Mouse (Mus musculus) olfactory bulb, adult 2 months (tissue): ENCODE results near the gene Ppp1r15b. TPM values are rescaled to one million over a fixed set of nuclear protein-coding genes. Genes with fewer than 3 reads are reported as not detected.

Source experiments
- H3K27ac ChIP-seq: fragments of 200-500 bp; 2 replicates; pipeline ENCODE4 v1.5.1; 2012; ENCODE audit warnings: low read depth, low read length; ENCODE audit not compliant: insufficient read depth
- H3K4me1 ChIP-seq: fragments of 200-500 bp; 2 replicates; pipeline ENCODE4 v1.6.1; 2012; ENCODE audit warnings: low read length; ENCODE audit not compliant: control insufficient read depth, insufficient read depth
- H3K4me3 ChIP-seq: fragments of 200-500 bp; 2 replicates; pipeline ENCODE4 v1.5.1; 2012; ENCODE audit warnings: mild to moderate bottlenecking, low read depth, low read length, moderate library complexity; ENCODE audit not compliant: insufficient read depth
- CTCF ChIP-seq: fragments of 200-500 bp; IDR thresholded peaks from 2 replicates; pipeline ENCODE4 v1.5.1; 2012; ENCODE audit warnings: low read depth, mild to moderate bottlenecking, low read length, moderate library complexity; ENCODE audit not compliant: insufficient read depth
- POLR2A ChIP-seq: fragments of 200-500 bp; IDR thresholded peaks from 2 replicates; pipeline ENCODE4 v1.6.1; 2012; ENCODE audit warnings: mild to moderate bottlenecking, low read depth, low read length, moderate library complexity; ENCODE audit not compliant: insufficient read depth
- WGBS: fragments of 180-500 bp; shearing (Covaris S2); methylation state at CpG from one replicate; pipeline ENCODE4 v1.1.7; 2018; 5-methylcytosine and 5-hydroxymethylcytosine counted together
- polyA plus RNA-seq: library from polyadenylated mRNA; stranded (reverse); fragments of >200 nt; gene quantifications from 2 replicates; pipeline ENCODE4 v1.2.4, GENCODE M21; 2012; ENCODE audit warnings: low replicate concordance; ENCODE audit not compliant: missing spikeins, insufficient read depth, insufficient read length

The Ppp1r15b gene
- polyA plus RNA-seq, 1 experiment = not detected

- 46% methylated on average over 11 of the region's 11 CpGs for WGBS
- H3K27ac ChIP-seq = no peak overlapping the region
- H3K4me3 ChIP-seq = no peak overlapping the region
- H3K4me1 ChIP-seq = peaks cover 47% of the 10 kb centered on the region
- TF ChIP-seq CTCF (no peak), POLR2A (no peak)
Observed at GRCm38 (mm10) chr1:133178732-133179440, 47.9 kb downstream of the Ppp1r15b start.

GRCm38 (mm10) chr1:133181072-133182015 is 50.4 kb downstream of the Ppp1r15b start:
- Histone ChIP-seq H3K4me1 (peaks cover 34% of the 10 kb centered on the region), H3K4me3 (peak overlapping the region; percentile 56), H3K27ac (no peak overlapping the region; the same call in 1 of the 2 replicates)
- 1% methylated on average over 31 of the region's 31 CpGs for WGBS
- TF ChIP-seq CTCF (peak; percentile 97), POLR2A (no peak; the same call in 1 of the 2 replicates)

GRCm38 (mm10) chr1:133182016-133182705 is 51.2 kb downstream of the Ppp1r15b start:
- no peak overlapping the region for H3K27ac ChIP-seq
- peak overlapping the region; percentile 56 for H3K4me3 ChIP-seq
- H3K4me1 ChIP-seq = peaks cover 31% of the 10 kb centered on the region
- TF ChIP-seq POLR2A (no peak), CTCF (no peak)
- under 1% methylated on average over 25 of the region's 25 CpGs for WGBS

GRCm38 (mm10) chr1:133182706-133183095 is 51.8 kb downstream of the Ppp1r15b start:
- peak overlapping the region; percentile 56 for H3K4me3 ChIP-seq
- 3% methylated on average over 16 of the region's 16 CpGs for WGBS
- no peak for TF ChIP-seq CTCF
- no peak for TF ChIP-seq POLR2A
- peaks cover 35% of the 10 kb centered on the region for H3K4me1 ChIP-seq
- no peak overlapping the region for H3K27ac ChIP-seq

- TF ChIP-seq POLR2A = no peak
- no peak for TF ChIP-seq CTCF
Observed at GRCm38 (mm10) chr1:133183141-133183925, 52.4 kb downstream of the Ppp1r15b start.

GRCm38 (mm10) chr1:133187948-133188680 is 57.2 kb downstream of the Ppp1r15b start:
- Histone ChIP-seq H3K27ac (no peak overlapping the region), H3K4me3 (no peak overlapping the region), H3K4me1 (peaks cover 16% of the 10 kb centered on the region)
- TF ChIP-seq CTCF (no peak), POLR2A (no peak)
- WGBS = 36% methylated on average over 4 of the region's 4 CpGs

More at GRCm38 (mm10) chr1:133183141-133183925, 52.4 kb downstream of the Ppp1r15b start:
- WGBS = 48% methylated on average over 16 of the region's 16 CpGs
- Histone ChIP-seq H3K4me1 (peaks cover 35% of the 10 kb centered on the region), H3K27ac (0 out of 2 replicates have a peak overlapping the region, but pooled peaks have one; percentile 8), H3K4me3 (peak overlapping the region; percentile 56)

- 70% methylated on average over 8 of the region's 8 CpGs for WGBS
- H3K4me1 ChIP-seq = peaks cover 14% of the 10 kb centered on the region
- TF ChIP-seq CTCF = no peak
- no peak for TF ChIP-seq POLR2A
- H3K4me3 ChIP-seq = no peak overlapping the region
- no peak overlapping the region for H3K27ac ChIP-seq
Observed at GRCm38 (mm10) chr1:133188719-133189118, 57.8 kb downstream of the Ppp1r15b start.

Other genes starting within 250 kb of the Ppp1r15b start
- gene Mdm4, start 100.6 kb upstream of the Ppp1r15b start, polyA plus RNA-seq = 64.3 and 103 TPM in 2 replicates
- gene Pik3c2b, start 85.5 kb upstream of the Ppp1r15b start, polyA plus RNA-seq = 38.2 TPM in 1 of 2 replicates, not detected in the other
- gene Plekha6, start 33.1 kb downstream of the Ppp1r15b start, polyA plus RNA-seq = not detected in 2 replicates
- not detected in 2 replicates for gene Golt1a, start 178.7 kb downstream of the Ppp1r15b start, polyA plus RNA-seq
- not detected in 2 replicates for gene Kiss1, start 190.7 kb downstream of the Ppp1r15b start, polyA plus RNA-seq
- not detected in 2 replicates for gene Ren1, start 219.4 kb downstream of the Ppp1r15b start, polyA plus RNA-seq
- not detected in 2 replicates for gene Etnk2, start 232.4 kb downstream of the Ppp1r15b start, polyA plus RNA-seq